Mouse (Mus musculus) left cerebral cortex, postnatal 4 days (tissue): ENCODE data around the gene Polr2m. TPM values are rescaled to one million over a fixed set of nuclear protein-coding genes. Genes with fewer than 3 reads are reported as not detected.
A peak's percentile ranks its signal among the peaks of the same experiment; 100 is the strongest.

ENCODE experiments used
- DNase-seq: peaks from one replicate; pipeline ENCODE4 v3.0.0-alpha.2; 2022
- intact Hi-C: fragments of 180-260 bp; cut with DNase I; formaldehyde crosslinking; loops from one replicate; pipeline ENCODE4 v1.15.1; 2025
- total RNA-seq, 2 experiments: library from RNA; stranded (reverse); gene quantifications; 2 replicates each; pipeline ENCODE4 v1.2.3; 2021

Gene Polr2m
- total RNA-seq, 2 experiments from 2014 or later = 178 to 184 TPM

GRCm38 (mm10) chr9:71476601-71477000 is 9.1 kb downstream of the Polr2m start:
- intact Hi-C loops = no loop called here
- DNase-seq = no peak

- no peak for DNase-seq
- intact Hi-C loops = no loop called here
These were observed 10.2 kb downstream of the Polr2m start for GRCm38 (mm10) chr9:71475536-71475935.

- intact Hi-C loops = no loop called here
- no peak for DNase-seq
These were observed 18.3 kb downstream of the Polr2m start for GRCm38 (mm10) chr9:71467434-71467833.

- DNase-seq = peak; percentile 24
- intact Hi-C loops = no loop called here
These were observed 19.6 kb downstream of the Polr2m start for GRCm38 (mm10) chr9:71466111-71466510.

- intact Hi-C loops = no loop called here
- no peak for DNase-seq
These were observed 22.6 kb downstream of the Polr2m start for GRCm38 (mm10) chr9:71463072-71463667.

- no peak for DNase-seq
- intact Hi-C loops = no loop called here
These were observed 29.0 kb downstream of the Polr2m start for GRCm38 (mm10) chr9:71456738-71457137.

- no peak for DNase-seq
- intact Hi-C loops = no loop called here
These were observed 31.8 kb downstream of the Polr2m start for GRCm38 (mm10) chr9:71453917-71454316.

GRCm38 (mm10) chr9:71453352-71453751 is 32.4 kb downstream of the Polr2m start:
- no peak for DNase-seq
- intact Hi-C loops = no loop called here

GRCm38 (mm10) chr9:71450626-71451025 is 35.1 kb downstream of the Polr2m start:
- intact Hi-C loops = no loop called here
- no peak for DNase-seq

GRCm38 (mm10) chr9:71447573-71447972 is 38.2 kb downstream of the Polr2m start:
- intact Hi-C loops = loop anchor here (10.0 kb wide), 2 partner anchors 93 to 233 kb away; partner anchors contain the start of gene Aldh1a2
- DNase-seq = peak; percentile 57

GRCm38 (mm10) chr9:71445308-71445707 is 40.4 kb downstream of the Polr2m start:
- DNase-seq = no peak
- intact Hi-C loops = loop anchor here (10.0 kb wide), 2 partner anchors 91 to 231 kb away; partner anchors contain the start of gene Aldh1a2

- DNase-seq = no peak
- intact Hi-C loops = no loop called here
These were observed 47.6 kb downstream of the Polr2m start for GRCm38 (mm10) chr9:71438146-71438545.

Other genes with a start within 250 kb of the Polr2m start
- gene Myzap, start 106.4 kb upstream of the Polr2m start, total RNA-seq = 1 to 10 TPM; 2.7 to 2.9 TPM